Mouse (Mus musculus) ovary, postnatal 14 days (tissue): ENCODE measurements around the gene Wnt1.
A peak's percentile ranks its signal among the peaks of the same experiment; 100 is the strongest.
"Not testable (repeated sequence)": the region's sequence is repeated elsewhere in the genome, so short reads cannot be mapped to it uniquely, and the experiment has no call there.

Experiments used
- DNase-seq: peaks from one replicate; pipeline ENCODE4 v3.0.0; 2022; ENCODE audit warnings: low spot score

Wnt1 gene

GRCm38 (mm10) chr15:98806071-98806808, 16.6 kb downstream of the Wnt1 start:
- no peak for DNase-seq

GRCm38 (mm10) chr15:98806809-98807770, 17.4 kb downstream of the Wnt1 start:
- no peak for DNase-seq

- no peak for DNase-seq
These were observed 18.4 kb downstream of the Wnt1 start for GRCm38 (mm10) chr15:98807895-98808650.

- DNase-seq: no peak
These were observed 19.0 kb downstream of the Wnt1 start for GRCm38 (mm10) chr15:98808651-98809134.

- DNase-seq: no peak
These were observed 19.7 kb downstream of the Wnt1 start, which contains the start of gene Ddn for GRCm38 (mm10) chr15:98809390-98809789. TSS of gene Ddn (minus strand) at chr15:98809490.

GRCm38 (mm10) chr15:98810212-98810611, 20.6 kb downstream of the Wnt1 start:
- not testable (repeated sequence) for DNase-seq

GRCm38 (mm10) chr15:98812741-98813424, 23.2 kb downstream of the Wnt1 start:
- DNase-seq: no peak

GRCm38 (mm10) chr15:98818171-98818570, 28.5 kb downstream of the Wnt1 start:
- no peak for DNase-seq

GRCm38 (mm10) chr15:98820937-98821336, 31.3 kb downstream of the Wnt1 start:
- no peak for DNase-seq

GRCm38 (mm10) chr15:98821403-98821802, 31.7 kb downstream of the Wnt1 start:
- DNase-seq: no peak

- no peak for DNase-seq
These were observed 32.5 kb downstream of the Wnt1 start for GRCm38 (mm10) chr15:98822147-98822546.

GRCm38 (mm10) chr15:98823434-98823833, 33.8 kb downstream of the Wnt1 start:
- no peak for DNase-seq

GRCm38 (mm10) chr15:98827611-98828011, 38.0 kb downstream of the Wnt1 start:
- DNase-seq: no peak

- DNase-seq: peak; percentile 96
These were observed 41.4 kb downstream of the Wnt1 start, which contains the start of gene Prkag1 for GRCm38 (mm10) chr15:98830736-98831683. TSS of gene Prkag1 (minus strand) at chr15:98831521.

- DNase-seq: no peak
These were observed 42.0 kb downstream of the Wnt1 start for GRCm38 (mm10) chr15:98831684-98832035.

GRCm38 (mm10) chr15:98832161-98833058, 42.8 kb downstream of the Wnt1 start:
- no peak for DNase-seq

GRCm38 (mm10) chr15:98833281-98833680, 43.6 kb downstream of the Wnt1 start:
- no peak for DNase-seq

GRCm38 (mm10) chr15:98834059-98834458, 44.4 kb downstream of the Wnt1 start:
- no peak for DNase-seq

GRCm38 (mm10) chr15:98835291-98835690, 45.6 kb downstream of the Wnt1 start:
- no peak for DNase-seq
